Mouse (Mus musculus) forebrain, embryonic 12.5 days (tissue): ENCODE measurements around the gene Olfr1354. TPM values are rescaled to one million over a fixed set of nuclear protein-coding genes. Genes with fewer than 3 reads are reported as not detected.
"Not testable (repeated sequence)": the region's sequence is repeated elsewhere in the genome, so short reads cannot be mapped to it uniquely, and the experiment has no call there.

Source experiments
- ATAC-seq: fragments of 200-750 bp; cut with Nextera tagmentation; 2 replicates; pipeline ENCODE4 v1.8.0; 2017; ENCODE audit warnings: moderate TSS enrichment; ENCODE audit not compliant: low FRiP score
- H3K27ac ChIP-seq: fragments of 300-500 bp; sonication (generic); 2 replicates; pipeline ENCODE4 v1.5.1; 2016; ENCODE audit warnings: mild to moderate bottlenecking
- H3K27me3 ChIP-seq: fragments of 300-500 bp; sonication (generic); 2 replicates; pipeline ENCODE4 v1.6.1; 2016; ENCODE audit warnings: mild to moderate bottlenecking
- H3K36me3 ChIP-seq: fragments of 300-500 bp; sonication (generic); replicated peaks from 2 replicates; pipeline ENCODE4 v1.6.1; 2016; ENCODE audit warnings: mild to moderate bottlenecking
- H3K4me1 ChIP-seq: fragments of 300-500 bp; sonication (generic); 2 replicates; pipeline ENCODE4 v1.6.1; 2016
- H3K4me2 ChIP-seq: fragments of 300-500 bp; sonication (generic); 2 replicates; pipeline ENCODE4 v1.6.1; 2016; ENCODE audit warnings: mild to moderate bottlenecking, moderate library complexity
- H3K4me3 ChIP-seq: fragments of 300-500 bp; sonication (generic); replicated peaks from 2 replicates; pipeline ENCODE4 v1.5.1; 2016; ENCODE audit warnings: mild to moderate bottlenecking
- H3K9ac ChIP-seq: fragments of 300-500 bp; sonication (generic); 2 replicates; pipeline ENCODE4 v1.6.1; 2016; ENCODE audit warnings: mild to moderate bottlenecking
- H3K9me3 ChIP-seq: fragments of 300-500 bp; sonication (generic); 2 replicates; pipeline ENCODE4 v1.6.1; 2016
- WGBS: fragments of 180-500 bp; shearing (Covaris S2); methylation state at CpG from one replicate; pipeline ENCODE4 v1.1.7; 2016; 5-methylcytosine and 5-hydroxymethylcytosine counted together
- polyA plus RNA-seq: library from polyadenylated mRNA; unstranded; fragments of >200 nt; fragmentation: Nextera tagmentation; extraction: Ambion mirVana; gene quantifications from 2 replicates; pipeline ENCODE4 v1.2.1, GENCODE M21; 2016

Gene Olfr1354
- 0.12 TPM in 1 of 2 replicates, not detected in the other for polyA plus RNA-seq

DNA sequence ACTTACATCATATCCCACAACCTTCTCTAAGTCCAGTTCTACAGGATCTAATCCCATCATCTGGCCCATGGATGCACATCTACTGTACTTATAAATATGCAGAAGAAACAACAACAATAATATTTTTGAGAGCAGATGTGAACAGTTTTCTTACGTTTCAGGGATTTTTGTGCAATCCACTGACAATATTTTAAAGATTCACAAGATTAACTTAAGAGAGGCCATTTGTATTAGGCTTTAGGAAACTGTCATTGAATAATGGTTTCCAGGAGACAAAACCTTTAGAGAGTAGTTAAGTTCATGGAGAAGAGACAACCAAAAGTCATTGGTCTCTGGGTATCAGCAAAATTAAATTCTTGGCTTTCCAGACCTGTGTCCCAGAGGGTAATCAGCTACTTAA, at the start of gene Olfr1354:
Gene Olfr1354, plus strand, starts transcription at position 301 of the 400 bp plus-strand sequence.
- H3K27me3 ChIP-seq, H3K4me3 ChIP-seq, H3K9ac ChIP-seq, ATAC-seq, H3K27ac ChIP-seq, H3K36me3 ChIP-seq, H3K9me3 ChIP-seq, H3K4me2 ChIP-seq, H3K4me1 ChIP-seq: not testable (repeated sequence)
- 89% methylated on average over 1 of the region's 1 CpGs for WGBS

DNA sequence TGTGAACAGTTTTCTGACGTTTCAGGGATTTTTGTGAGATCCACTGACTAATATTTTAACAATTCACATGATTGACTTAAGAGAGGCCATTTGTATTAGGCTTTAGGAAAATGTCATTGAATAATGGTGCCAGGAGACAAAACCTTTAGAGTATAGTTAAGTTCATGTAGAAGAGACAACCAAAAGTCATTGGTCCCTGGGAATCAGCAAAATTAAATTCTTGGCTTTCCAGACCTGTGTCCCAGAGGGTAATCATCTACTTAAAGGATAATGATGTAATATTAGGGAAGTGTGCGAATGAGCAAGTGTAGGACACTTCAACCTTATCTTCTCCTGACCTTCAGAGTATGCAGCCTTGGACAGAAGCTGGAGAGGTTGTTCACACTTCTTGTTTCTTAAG, 37.7 kb upstream of the Olfr1354 start, which contains the start of gene Olfr1355:
Gene Olfr1355, plus strand, starts transcription at position 301 of the 400 bp plus-strand sequence.
- Histone ChIP-seq H3K36me3 (no peaks in the 10 kb centered on the region), H3K4me2 (no peak within 1 kb of the TSS), H3K4me3 (no peak within 1 kb of the TSS), H3K27me3 (no peaks in the 10 kb centered on the region), H3K9ac (no peak within 1 kb of the TSS), H3K4me1 (no peaks in the 10 kb centered on the region), H3K27ac (no peak within 1 kb of the TSS), H3K9me3 (no peaks in the 10 kb centered on the region)
- 69% methylated on average over 2 of the region's 2 CpGs for WGBS
- no peak for ATAC-seq

DNA sequence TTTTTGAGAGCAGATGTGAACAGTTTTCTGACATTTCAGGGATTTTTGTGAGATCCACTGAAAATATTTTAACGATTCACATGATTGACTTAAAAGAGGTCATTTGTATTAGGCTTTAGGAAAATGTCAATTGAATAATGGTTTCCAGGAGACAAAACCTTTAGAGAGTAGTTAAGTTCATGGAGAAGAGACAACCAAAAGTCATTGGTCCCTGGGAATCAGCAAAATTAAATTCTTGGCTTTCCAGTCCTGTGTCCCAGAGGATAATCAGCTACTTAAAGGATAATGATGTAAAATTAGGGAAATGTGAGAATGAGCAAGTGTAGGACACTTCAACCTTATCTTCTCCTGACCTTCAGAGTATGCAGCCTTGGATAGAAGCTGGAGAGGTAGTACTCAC, 37.4 kb downstream of the Olfr1354 start, which contains the start of gene Olfr8:
Gene Olfr8, plus strand, starts transcription at position 301 of the 400 bp plus-strand sequence.
- H3K27ac ChIP-seq, H3K4me1 ChIP-seq, H3K9me3 ChIP-seq, H3K27me3 ChIP-seq, H3K9ac ChIP-seq, H3K4me2 ChIP-seq, H3K36me3 ChIP-seq, ATAC-seq, H3K4me3 ChIP-seq: not testable (repeated sequence)
- 86% methylated on average over 1 of the region's 1 CpGs for WGBS

DNA sequence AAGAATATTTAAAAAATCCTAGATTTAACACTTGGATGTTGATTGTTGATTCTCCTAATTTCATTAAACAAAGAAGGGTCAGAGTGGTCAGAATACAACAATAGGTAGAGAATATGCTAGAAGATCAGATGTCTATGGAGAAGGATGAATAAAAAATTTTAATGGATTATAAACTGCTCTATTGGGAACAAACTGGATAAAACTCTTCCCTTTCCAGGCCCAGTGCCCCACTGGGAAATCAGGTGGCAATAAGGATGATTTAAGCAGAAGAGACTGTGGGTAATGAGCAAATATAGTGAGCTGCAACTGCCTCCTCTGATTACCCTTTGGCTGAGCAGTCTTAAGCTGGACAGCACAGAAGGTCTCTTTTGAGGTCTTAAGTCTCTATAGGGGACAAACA, 50.0 kb downstream of the Olfr1354 start, which contains the start of gene Olfr1353:
Gene Olfr1353, plus strand, starts transcription at position 301 of the 400 bp plus-strand sequence.
- H3K4me2 ChIP-seq, ATAC-seq, H3K9me3 ChIP-seq, H3K27me3 ChIP-seq, H3K36me3 ChIP-seq, H3K9ac ChIP-seq, H3K4me3 ChIP-seq, H3K27ac ChIP-seq, H3K4me1 ChIP-seq: not testable (repeated sequence)

Other genes with a start within 250 kb of the Olfr1354 start
- gene Casp14, start 194.9 kb upstream of the Olfr1354 start, polyA plus RNA-seq = not detected in 2 replicates
- gene Ccdc105, start 160.1 kb upstream of the Olfr1354 start, polyA plus RNA-seq = 0.13 and 0.44 TPM in 2 replicates
- 1.7 and 1.8 TPM in 2 replicates for gene Slc1a6, start 132.7 kb upstream of the Olfr1354 start, polyA plus RNA-seq
- not detected in 2 replicates for gene Olfr1356, start 61.0 kb upstream of the Olfr1354 start, polyA plus RNA-seq
- gene Olfr1355, start 37.6 kb upstream of the Olfr1354 start, polyA plus RNA-seq = not detected in 2 replicates
- gene Olfr8, start 37.5 kb downstream of the Olfr1354 start, polyA plus RNA-seq = not detected in 2 replicates
- gene Olfr1353, start 50.1 kb downstream of the Olfr1354 start, polyA plus RNA-seq = not detected in 2 replicates
- gene Olfr1352, start 67.9 kb downstream of the Olfr1354 start, polyA plus RNA-seq = not detected in 2 replicates
- gene Olfr1351, start 99.3 kb downstream of the Olfr1354 start, polyA plus RNA-seq = not detected in 2 replicates
- 0.12 and 0.23 TPM in 2 replicates for gene Olfr57, start 115.6 kb downstream of the Olfr1354 start, polyA plus RNA-seq
- 45.7 and 47.7 TPM in 2 replicates for gene 2610008E11Rik, start 184.4 kb downstream of the Olfr1354 start, polyA plus RNA-seq
- gene Vmn2r80, start 235.6 kb downstream of the Olfr1354 start, polyA plus RNA-seq = not detected in 2 replicates